Mouse (Mus musculus): Measurements from ENCODE around the gene Wdr46.

Wdr46 gene

DNA sequence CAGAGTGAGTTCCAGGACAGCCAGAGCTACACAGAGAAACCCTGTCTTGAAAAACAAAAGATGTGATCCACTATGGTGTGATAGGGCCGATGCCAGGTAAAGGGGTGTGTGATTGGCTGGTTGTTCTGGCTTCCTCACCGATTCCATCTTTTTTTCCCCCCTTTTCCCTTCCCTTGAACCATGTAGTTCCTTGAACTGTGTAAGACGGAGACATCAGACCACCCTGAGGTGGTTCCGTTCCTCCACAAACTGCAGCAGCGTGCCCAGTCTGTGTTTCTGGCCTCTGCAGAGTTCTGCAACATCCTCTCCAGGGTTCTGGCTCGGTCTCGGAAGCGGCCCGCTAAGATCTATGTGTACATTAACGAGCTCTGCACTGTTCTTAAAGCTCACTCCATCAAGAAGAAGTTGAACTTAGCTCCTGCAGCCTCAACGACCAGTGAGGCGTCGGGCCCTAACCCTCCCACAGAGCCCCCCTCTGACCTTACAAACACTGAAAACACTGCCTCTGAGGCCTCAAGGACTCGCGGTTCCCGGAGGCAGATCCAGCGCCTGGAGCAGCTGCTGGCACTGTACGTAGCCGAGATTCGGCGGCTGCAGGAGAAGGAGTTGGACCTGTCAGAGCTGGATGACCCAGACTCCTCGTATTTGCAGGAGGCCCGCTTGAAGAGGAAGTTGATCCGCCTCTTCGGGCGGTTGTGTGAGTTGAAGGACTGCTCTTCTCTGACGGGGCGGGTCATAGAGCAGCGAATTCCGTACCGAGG, 29.2 kb upstream of the Wdr46 start:
- DNase-seq (ENCODE audit: low read depth, low spot score), result peak; percentile 40

DNA sequence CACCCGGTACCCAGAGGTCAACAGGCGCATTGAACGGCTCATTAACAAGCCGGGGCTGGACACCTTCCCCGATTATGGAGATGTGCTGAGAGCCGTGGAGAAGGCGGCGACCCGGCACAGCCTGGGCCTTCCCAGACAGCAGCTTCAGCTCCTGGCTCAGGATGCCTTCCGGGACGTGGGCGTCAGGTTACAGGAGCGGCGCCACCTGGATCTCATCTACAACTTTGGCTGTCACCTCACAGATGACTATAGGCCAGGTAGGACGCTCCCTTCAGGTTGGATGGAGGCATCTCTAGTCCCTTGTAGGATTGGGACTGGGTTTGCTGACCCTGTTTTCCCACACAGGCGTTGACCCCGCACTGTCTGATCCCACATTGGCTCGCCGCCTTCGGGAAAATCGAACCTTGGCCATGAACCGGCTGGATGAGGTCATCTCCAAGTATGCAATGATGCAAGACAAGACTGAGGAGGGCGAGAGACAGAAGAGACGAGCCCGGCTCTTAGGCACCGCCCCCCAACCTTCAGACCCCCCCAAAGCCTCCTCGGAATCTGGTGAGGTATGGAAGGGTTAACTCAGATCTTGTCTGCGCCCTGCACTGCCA, 28.5 kb upstream of the Wdr46 start:
- peak; percentile 56 for DNase-seq (ENCODE audit: low read depth, low spot score)

DNA sequence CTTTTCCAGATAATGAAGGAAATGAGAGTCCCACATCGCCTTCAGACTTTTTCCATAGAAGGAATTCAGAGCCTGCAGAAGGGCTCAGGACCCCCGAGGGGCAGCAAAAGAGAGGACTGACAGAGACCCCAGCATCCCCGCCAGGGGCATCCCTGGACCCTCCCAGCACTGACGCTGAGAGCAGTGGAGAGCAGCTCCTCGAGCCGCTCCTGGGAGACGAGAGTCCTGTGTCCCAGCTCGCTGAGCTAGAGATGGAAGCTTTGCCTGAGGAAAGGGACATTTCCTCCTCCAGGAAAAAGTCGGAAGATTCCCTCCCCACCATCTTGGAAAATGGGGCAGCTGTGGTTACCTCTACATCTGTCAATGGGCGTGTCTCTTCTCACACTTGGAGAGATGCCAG, 27.2 kb upstream of the Wdr46 start:
- DNase-seq (ENCODE audit: low read depth, low spot score), result no peak

DNA sequence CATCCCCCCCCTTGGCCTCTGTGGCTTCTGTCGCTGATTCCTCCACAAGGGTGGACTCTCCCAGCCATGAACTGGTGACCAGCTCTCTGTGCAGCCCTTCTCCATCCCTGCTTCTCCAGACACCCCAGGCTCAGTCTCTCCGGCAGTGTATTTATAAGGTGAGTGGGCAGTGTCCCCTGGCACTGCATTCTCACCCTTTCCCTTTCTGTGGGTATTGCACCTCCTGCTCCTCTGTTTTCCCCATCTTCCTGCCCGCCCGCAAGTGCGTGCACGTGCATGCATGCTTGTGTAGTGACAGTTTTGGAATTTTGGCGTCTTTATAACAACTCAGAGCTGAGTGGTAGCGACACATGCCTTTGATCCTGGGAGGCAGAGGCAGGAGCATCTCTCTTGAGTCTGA, 26.6 kb upstream of the Wdr46 start:
- DNase-seq (ENCODE audit: low read depth, low spot score), result no peak

DNA sequence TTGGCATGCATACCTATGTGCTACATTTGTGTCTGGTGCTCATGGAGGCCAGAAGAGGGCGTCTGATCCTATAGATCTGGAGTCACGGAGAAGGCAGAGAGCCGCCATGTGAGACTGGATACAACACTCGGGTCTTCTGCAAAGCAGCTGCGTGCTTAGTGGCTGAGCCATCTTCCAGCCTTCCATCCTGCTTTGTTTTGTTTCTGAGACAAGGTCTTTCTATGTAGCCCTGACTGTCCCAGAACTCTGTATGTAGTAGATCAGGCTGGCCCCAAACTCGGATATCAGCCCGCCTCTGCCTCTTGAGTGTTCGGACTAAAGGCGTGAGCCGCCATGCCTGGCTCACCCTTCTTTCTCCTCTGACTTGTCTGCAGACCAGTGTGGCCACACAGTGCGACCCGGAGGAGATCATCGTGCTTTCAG, 25.5 kb upstream of the Wdr46 start:
- peak; percentile 88 for DNase-seq (ENCODE audit: low read depth, low spot score)

DNA sequence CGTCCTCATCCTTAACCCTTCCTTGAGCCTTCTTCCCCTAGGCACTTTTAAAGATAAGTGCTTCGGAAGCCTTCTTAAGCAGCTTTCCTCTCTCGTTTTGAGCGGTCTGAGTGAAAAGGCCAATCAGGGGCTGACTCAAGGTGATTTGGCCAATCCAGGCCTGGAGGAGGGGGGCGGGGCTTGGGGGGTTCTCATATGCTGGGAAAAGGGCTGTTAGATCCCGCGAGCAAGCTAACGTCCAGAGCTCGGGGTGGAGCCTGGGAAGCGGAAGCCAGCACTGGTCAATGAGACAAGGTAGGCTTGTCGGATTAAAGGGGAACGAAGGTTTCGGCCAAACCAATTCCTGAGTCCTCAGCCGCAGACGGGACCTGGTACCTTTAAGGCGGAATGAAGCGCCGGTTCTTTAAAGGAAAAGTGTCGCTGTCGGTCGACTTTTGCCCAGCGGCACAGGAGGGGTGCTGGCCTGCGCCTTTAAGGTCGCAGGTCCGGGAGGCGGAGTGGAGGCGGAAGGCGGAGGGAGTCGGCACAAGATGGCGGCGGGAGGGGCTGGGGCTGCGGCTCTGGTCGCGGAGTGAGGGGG, 24.7 kb upstream of the Wdr46 start, which contains the start of the genes Tapbp and Zbtb22:
Gene Tapbp, plus strand, starts transcription at position 229 of the 580 bp plus-strand sequence.
Gene Zbtb22, plus strand, starts transcription at position 234 of the 580 bp plus-strand sequence.
- DNase-seq (ENCODE audit: low read depth, low spot score), result peak; percentile 100

DNA sequence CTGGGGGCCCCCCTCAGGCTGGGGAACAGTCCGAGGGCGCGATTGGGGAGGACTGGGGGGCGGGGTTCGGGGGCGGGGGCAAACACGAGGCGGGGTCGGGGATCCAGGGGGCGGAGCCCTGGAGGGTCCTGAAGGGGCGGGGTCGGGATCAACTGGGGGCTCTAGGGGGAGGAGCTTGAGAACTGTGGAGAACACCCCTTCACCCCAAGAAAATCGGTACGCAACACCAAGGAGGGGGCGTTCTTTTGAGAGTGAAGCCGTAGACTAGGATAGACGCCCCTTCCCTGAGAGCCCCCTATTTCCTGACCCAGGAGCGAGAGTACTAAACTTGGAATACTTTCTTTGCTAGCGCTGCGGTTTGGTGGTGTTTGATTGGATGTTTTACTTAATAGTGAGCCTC, 24.2 kb upstream of the Wdr46 start:
- peak; percentile 80 for DNase-seq (ENCODE audit: low read depth, low spot score)

DNA sequence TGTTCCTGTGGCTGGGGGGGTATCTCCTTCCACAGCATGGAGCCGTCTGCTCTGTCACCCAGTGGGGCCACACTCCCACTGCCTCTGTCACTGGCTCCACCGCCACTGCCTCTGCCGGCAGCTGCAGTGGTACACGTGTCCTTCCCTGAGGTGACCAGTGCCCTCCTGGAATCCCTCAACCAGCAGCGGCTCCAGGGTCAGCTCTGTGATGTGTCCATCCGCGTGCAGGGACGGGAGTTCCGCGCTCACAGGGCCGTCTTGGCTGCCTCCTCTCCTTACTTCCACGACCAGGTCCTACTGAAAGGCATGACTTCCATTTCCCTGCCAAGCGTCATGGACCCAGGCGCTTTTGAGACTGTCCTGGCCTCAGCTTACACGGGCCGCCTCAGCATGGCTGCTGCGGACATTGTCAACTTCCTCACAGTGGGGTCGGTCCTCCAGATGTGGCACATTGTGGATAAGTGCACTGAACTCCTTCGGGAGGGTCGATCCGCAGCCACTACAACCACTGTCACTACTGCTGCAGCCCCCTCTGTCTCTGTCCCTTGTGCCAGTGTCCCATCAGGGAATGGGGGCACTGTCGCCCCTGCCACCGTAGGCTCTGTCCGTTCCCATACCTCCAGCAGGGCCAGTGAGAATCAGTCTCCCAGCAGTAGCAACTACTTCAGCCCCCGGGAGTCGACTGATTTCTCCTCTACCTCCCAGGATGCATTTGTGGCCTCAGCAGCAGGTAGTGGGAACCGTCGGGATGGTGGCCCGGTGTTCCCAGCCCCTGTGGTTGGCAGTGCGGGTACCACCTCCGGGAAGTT, 23.4 kb upstream of the Wdr46 start:
- DNase-seq (ENCODE audit: low read depth, low spot score), result no peak

DNA sequence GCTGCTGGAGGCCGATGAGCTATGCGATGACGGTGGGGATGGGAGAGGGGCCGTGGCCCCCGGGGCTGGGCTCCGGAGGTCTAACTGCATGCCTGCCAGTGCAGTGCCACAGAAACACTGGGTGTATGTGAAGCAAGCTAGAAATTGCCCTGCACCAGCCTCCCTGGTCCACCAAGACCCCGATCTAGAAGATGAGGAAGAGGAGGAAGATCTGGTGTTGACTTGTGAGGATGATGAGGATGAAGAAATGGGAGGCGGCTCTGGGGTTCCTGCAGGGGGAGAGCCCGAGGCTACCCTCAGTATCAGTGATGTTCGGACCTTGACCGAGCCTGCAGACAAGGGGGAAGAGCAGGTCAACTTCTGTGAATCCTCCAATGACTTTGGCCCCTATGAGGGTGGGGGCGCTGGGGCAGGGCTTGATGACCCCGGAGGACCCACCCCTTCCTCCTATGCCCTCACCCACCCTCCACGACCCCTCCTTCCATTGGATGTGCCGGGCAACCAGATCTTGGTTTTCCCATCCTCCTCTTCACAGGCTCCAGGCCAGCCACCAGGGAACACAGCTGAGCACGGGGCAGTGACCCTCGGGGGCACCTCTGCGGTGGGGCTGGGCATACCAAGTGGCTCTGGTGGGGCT, 22.7 kb upstream of the Wdr46 start:
- DNase-seq (ENCODE audit: low read depth, low spot score), result no peak

DNA sequence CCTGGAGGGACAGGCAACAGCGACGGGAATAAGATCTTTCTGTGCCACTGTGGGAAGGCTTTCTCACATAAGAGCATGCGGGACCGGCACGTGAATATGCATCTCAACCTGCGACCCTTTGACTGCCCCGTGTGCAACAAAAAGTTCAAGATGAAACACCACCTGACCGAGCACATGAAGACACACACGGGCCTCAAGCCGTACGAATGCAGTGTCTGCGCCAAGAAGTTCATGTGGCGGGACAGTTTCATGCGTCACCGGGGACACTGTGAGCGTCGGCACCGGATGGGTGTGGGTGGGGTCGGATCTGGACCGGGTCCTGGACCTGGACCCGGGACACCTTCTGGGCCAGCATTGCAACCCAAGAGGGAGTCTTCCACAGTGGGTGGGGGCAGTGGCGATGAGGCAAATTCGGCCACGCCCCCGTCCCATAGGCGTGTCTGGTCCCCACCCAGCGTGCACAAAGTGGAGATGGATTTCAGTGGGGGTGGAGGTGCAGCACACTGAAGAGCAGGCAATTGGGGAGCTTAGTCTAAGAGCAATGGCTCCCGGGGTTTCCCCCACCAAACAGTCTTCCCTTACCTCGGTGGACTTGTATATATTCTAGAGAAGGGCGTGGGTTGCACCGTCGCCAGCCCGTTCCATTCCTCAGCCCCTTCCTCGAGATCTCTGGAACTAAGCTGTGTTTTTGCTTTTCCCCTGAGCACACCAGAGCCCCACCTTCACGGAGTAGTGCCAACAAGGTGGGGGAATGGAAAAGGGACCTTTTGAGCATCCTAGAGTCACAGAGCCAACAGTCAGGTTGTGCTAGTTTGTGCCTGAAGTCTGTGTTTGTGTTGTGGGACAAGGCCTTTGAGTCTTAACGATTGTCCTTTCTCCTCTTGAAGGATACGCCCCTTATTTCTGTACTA, 21.9 kb upstream of the Wdr46 start:
- peak; percentile 69 for DNase-seq (ENCODE audit: low read depth, low spot score)

DNA sequence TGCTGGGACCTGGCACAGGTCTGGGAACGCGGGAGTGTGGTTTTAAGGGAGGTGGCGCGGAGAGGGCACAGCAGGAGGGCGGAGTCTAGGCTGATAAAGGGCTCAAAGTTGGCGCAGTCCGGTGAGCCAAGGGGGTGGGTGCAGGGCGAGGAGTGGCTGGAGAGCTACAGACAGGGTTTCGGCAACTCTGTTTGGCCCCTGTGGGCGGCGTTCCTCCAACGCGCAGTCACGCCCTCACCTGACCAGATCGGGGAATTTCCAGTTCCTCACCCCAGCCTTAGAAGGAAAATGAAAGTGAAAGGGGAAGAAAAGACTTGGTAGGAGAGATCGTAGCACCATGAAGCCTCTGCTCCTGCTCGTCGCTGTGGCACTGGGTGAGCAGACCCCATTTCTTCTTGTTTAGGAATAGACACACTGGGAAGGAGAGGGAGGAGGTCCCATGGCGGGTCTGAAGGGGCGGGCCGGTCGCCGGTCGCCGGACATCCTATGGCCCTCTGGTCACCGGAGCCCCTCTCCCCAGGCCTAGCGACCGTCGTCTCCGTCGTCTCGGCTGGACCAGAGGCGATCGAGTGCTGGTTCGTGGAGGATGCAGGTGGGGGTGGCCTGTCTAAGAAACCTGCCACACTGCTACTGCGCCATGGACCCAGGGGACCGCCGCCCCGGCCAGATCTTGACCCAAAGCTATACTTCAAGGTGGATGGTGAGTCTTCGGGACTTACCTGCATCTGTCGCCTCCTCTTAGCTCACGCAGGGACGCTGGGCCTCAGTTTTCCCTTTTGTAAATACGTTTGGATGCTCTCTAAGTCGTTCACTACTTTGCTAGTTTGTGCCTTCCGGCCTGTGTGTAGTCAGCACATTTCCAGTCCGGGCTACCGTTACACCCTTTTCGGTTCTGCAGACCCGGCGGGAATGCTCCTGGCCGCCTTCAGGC, 20.8 kb upstream of the Wdr46 start:
- peak; percentile 89 for DNase-seq (ENCODE audit: low read depth, low spot score)

DNA sequence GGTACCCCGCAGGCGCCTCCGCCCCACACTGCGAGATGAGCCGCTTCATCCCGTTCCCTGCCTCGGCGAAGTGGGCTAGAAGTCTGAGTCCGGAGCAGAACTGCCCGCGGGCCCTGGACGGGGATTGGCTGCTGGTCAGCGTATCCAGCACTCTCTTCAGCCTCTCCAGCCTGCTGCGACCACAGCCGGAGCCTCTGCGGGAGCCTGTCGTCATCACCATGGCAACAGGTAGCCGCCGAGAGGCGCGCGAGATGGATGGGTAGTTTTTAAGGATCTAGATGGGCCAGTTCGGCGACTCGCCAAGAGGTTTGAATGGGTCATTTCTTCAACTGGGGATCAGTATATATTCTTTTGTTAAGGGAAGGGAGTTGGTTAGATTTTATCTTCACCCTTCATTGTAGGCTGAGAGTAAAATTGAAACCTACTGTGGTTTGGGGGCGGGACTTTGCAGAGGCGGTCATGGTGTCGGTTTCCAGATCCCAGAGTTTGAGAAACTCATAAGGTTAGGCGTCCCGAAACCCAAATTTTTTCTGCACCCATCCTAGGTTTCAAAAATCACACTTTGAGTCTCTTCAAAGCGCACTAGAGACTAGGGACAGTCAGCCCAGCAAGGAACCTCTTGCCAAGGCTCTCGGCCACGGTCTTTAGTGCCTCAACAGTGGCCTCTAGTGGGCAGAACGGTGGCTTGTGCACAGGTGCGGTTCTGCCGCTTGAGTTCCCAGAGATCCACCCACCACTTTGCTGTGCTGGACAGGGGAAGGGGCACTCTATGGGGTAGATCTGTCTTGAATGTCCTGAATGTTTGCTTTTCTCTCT, 20.0 kb upstream of the Wdr46 start:
- DNase-seq (ENCODE audit: low read depth, low spot score), result peak; percentile 90

DNA sequence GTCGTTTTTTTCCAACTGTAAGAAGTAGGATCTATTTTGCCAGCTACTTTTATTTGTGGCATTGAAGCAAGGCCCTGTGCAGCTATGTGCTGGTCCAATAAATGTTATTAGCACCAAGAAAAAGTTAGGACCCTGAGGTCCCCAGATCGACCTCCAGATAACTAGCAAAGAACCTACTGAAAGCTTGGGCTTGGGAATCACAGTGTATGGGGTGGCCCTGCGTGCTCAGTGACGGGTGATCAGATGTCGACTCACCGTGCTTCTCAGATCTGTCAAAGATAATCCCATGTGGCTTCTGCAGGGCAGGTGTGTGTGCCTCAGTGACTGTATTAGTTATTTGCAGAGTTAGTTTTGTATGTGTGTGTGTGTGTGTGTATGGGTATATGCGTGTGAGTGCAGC, 19.1 kb upstream of the Wdr46 start:
- DNase-seq (ENCODE audit: low read depth, low spot score), result no peak

DNA sequence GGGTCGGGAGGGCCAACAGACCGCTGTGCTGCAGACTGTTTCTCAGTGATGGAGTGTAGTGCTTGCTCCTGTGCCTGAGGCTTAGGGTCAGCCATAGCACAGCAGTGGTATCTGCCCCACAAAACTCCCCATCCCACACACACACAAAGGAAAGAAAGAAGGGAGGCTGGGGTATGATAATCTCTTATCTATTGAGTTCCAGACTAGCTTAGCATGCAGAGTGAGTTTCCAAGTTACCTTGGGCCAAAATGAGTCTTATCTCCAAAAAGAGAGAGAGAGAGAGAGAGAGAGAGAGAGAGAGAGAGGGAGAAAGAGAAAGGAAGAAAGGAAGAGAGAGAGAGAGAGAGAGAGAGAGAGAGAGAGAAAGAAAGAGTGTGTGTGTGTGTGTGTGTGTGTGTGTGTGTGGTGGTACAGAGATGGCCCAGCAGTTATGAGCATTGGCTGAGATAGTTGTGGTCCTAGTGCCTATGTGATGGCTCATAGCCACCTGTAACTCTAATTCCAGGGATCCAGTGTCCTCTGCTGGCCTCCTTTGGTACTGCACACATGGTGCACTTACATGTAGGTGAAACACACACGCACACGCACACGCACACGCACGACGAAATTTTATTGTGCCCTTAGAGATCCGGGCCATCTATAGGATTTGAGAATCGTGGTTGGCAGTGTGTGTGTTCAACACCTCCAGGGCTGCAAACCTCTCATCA, 15.7 kb upstream of the Wdr46 start:
- peak; percentile 86 for DNase-seq (ENCODE audit: low read depth, low spot score)

DNA sequence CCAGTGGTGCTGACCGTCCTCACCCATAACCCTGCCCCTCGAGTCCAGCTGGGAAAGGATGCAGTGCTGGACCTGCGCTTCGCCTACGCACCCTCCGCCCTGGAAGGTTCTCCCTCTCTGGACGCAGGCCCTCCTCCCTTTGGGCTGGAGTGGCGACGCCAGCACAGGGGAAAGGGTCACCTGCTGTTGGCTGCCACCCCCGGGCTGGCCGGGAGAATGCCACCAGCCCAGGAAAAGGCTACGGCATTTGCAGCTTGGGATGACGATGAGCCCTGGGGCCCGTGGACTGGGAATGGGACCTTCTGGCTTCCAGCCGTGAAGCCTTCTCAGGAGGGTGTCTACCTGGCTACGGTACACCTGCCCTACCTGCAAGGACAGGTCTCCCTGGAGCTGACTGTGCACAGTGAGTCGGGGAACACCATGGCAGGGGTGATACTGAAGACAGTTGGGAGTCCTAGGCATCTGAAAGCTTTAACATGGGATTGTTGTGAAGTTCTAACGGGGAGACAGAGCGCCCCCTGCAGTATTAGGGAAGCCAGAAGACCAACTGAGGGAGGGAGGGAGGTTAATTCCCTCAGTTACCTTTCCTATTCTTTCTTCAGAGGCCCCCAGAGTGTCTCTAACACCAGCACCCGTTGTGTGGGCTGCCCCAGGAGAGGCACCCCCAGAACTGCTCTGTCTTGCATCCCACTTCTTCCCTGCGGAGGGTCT, 14.9 kb upstream of the Wdr46 start:
- DNase-seq (ENCODE audit: low read depth, low spot score), result peak; percentile 81

DNA sequence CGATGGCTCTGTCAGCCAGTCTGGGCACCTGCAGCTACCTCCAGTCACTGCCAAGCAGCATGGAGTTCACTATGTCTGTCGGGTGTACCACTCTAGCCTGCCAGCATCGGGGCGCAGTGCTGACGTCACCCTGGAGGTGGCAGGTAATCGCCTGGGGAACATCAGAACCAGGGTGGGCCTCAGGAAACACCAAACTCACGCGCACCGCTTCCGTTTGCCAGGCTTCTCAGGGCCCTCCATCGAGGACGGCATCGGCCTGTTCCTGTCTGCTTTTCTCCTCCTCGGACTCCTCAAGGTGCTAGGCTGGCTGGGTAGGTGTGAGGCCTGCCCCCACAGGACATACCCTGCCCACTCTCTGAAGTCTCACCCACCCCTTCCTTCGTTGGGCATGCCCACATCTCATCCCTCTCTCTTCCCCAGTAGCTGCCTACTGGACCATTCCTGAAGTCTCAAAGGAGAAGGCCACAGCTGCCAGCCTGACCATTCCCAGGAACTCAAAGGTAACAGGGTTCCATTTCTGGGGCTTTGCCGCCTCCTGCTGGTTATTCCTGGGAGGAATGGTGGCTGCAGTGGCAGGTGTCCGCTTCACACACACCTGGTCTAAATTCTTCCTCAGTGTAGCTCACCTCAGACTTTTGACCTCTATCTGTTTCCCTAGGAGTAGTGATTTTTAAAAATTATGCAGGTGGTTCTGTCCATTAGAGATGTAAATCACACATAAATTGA, 14.1 kb upstream of the Wdr46 start:
- peak; percentile 70 for DNase-seq (ENCODE audit: low read depth, low spot score)
